Mouse (Mus musculus) stomach, embryonic 14.5 days (tissue): ENCODE measurements around the gene Txndc5. TPM values are rescaled to one million over a fixed set of nuclear protein-coding genes. Genes with fewer than 3 reads are reported as not detected.

Experiments
- ATAC-seq: fragments of 200-750 bp; cut with Nextera tagmentation; 2 replicates; pipeline ENCODE4 v1.8.0; 2017; ENCODE audit warnings: low read depth, moderate TSS enrichment; ENCODE audit not compliant: insufficient number of reproducible peaks, insufficient read depth, low FRiP score
- H3K27ac ChIP-seq: fragments of 300-500 bp; sonication (generic); 2 replicates; pipeline ENCODE4 v1.5.1; 2014; ENCODE audit warnings: mild to moderate bottlenecking, low read length, moderate library complexity, mixed read lengths
- H3K27me3 ChIP-seq: fragments of 300-500 bp; sonication (generic); 2 replicates; pipeline ENCODE4 v1.6.1; 2014; ENCODE audit warnings: low read length, control low read depth, mixed read lengths; ENCODE audit not compliant: control insufficient read depth, insufficient read depth
- H3K36me3 ChIP-seq: fragments of 300-500 bp; sonication (generic); 2 replicates; pipeline ENCODE4 v1.6.1; 2014; ENCODE audit warnings: mild to moderate bottlenecking, control low read depth, low read length, moderate library complexity, mixed read lengths; ENCODE audit not compliant: control insufficient read depth, insufficient read depth
- H3K4me1 ChIP-seq: fragments of 300-500 bp; sonication (generic); 2 replicates; pipeline ENCODE4 v1.6.1; 2014; ENCODE audit warnings: low read length, control low read depth, mixed read lengths; ENCODE audit not compliant: control insufficient read depth, insufficient read depth
- H3K4me2 ChIP-seq: fragments of 300-500 bp; sonication (generic); replicated peaks from 2 replicates; pipeline ENCODE4 v1.6.1; 2014; ENCODE audit warnings: low read depth, low read length, control low read depth
- H3K4me3 ChIP-seq: fragments of 300-500 bp; sonication (generic); 2 replicates; pipeline ENCODE4 v1.5.1; 2014; ENCODE audit warnings: low read depth, low read length, control low read depth
- H3K9ac ChIP-seq: fragments of 300-500 bp; sonication (generic); replicated peaks from 2 replicates; pipeline ENCODE4 v1.6.1; 2014; ENCODE audit warnings: low read depth, mild to moderate bottlenecking, control low read depth, low read length, moderate library complexity, mixed read lengths
- H3K9me3 ChIP-seq: fragments of 300-500 bp; sonication (generic); 2 replicates; pipeline ENCODE4 v1.6.1; 2016; ENCODE audit warnings: low read depth, low read length, control low read depth; ENCODE audit not compliant: control insufficient read depth
- WGBS: fragments of 180-500 bp; shearing (Covaris S2); extraction: QIAGEN DNeasy Blood & Tissue Kit; methylation state at CpG from one replicate; pipeline ENCODE4 v1.1.7; 2014; 5-methylcytosine and 5-hydroxymethylcytosine counted together
- polyA plus RNA-seq: library from polyadenylated mRNA; unstranded; fragments of >200 nt; fragmentation: Nextera tagmentation; extraction: Ambion mirVana; gene quantifications from 2 replicates; pipeline ENCODE4 v1.2.1, GENCODE M21; 2014

Gene Txndc5
- polyA plus RNA-seq, 1 experiment from 2014 or later = 237 TPM

DNA sequence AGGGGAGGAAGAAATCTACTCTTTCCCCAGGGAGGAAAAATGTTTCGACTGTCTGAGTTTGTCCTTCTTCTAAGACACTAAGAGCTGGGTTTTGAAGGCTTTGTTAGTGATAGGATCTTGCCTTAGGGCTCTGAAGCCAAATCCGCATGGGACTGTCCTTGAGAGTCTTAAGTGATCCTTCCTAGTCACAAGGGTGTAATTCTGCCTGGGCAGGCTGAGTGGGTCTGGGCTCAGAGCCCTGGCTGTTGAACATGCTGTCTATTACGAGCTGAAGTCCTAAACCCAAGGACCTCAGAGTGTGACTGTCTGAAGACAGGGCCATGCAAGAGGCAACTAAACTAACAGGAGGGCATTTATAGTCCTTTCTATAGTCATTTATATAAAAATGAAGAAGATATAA, 16.8 kb upstream of the Txndc5 start:
- no peak overlapping the region for H3K27ac ChIP-seq
- WGBS = 72% methylated on average over 3 of the region's 3 CpGs
- no peaks in the 10 kb centered on the region for H3K4me1 ChIP-seq
- H3K9me3 ChIP-seq = no peaks in the 10 kb centered on the region
- H3K27me3 ChIP-seq = no peaks in the 10 kb centered on the region
- no peak overlapping the region for H3K4me2 ChIP-seq
- no peak for ATAC-seq
- H3K9ac ChIP-seq = no peak overlapping the region
- H3K4me3 ChIP-seq = no peak overlapping the region
- H3K36me3 ChIP-seq = no peaks in the 10 kb centered on the region

DNA sequence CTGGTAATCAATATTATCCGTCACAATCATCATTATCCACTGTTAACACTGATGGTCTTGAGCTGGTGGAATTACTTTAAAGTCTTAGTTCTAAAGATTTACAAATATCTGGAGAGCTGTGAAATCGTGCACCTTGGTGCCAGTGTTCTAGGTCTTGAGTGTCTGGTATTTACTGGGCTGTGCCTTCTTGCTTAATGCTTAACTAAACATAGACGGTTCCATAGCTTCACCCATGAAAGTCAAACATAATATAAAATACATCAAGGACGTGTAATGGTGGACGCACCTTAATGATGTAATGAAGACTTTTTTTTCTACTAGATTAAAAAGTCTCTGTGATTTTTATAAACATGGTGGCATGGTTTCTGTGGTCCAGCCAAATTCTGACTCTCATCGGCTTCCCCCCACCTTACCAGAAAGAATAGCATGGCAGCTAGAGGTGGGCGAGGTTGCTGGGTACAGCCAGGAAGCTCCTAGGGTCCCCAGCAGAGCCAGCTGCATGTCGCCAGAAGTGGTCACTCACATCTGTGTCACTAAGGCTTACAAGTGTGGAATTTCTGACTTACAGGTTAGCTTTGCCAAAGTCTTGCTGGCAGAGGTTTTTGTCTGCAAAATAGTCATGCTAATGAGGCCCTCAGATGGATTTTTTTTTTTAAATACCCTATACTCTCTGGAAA, 16.3 kb upstream of the Txndc5 start:
- H3K9ac ChIP-seq = no peak overlapping the region
- no peaks in the 10 kb centered on the region for H3K27me3 ChIP-seq
- no peaks in the 10 kb centered on the region for H3K9me3 ChIP-seq
- no peaks in the 10 kb centered on the region for H3K4me1 ChIP-seq
- 76% methylated on average over 8 of the region's 8 CpGs for WGBS
- no peaks in the 10 kb centered on the region for H3K36me3 ChIP-seq
- no peak for ATAC-seq
- H3K27ac ChIP-seq = no peak overlapping the region
- H3K4me3 ChIP-seq = no peak overlapping the region
- H3K4me2 ChIP-seq = no peak overlapping the region

DNA sequence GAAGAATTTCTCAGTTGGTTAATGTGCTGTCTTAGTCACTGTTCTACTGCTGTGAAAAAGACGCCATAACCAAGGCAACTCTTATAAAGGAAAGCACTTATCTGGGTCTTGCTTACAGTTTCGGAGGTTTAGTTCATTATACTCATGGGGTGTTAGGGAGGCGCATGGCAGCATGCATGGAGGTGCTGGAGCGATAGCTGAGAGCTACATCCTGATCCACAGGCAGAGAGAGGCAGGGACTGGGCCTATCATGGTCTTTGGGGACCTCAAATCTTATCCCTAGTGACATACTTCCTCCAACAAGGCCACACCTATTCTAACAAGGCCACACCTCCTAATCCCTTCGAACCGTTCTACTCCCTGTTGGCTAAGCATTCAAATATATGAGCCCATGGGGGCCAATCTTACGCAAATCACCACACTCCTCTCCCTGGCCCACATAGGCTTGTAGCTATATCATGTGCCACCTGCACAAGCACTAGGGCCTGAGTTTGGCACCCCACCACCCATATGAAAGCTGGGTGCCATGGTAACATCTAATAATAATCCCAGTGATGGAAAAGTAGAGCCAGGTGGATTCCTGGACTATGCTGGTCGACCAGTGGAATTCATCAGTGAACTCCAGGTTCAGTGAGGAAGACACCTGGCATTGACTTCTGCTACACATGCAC, 15.0 kb upstream of the Txndc5 start:
- no peak for ATAC-seq
- Histone ChIP-seq H3K27me3 (no peaks in the 10 kb centered on the region), H3K9ac (no peak overlapping the region), H3K4me2 (no peak overlapping the region), H3K9me3 (no peaks in the 10 kb centered on the region), H3K36me3 (no peaks in the 10 kb centered on the region), H3K4me1 (no peaks in the 10 kb centered on the region), H3K4me3 (no peak overlapping the region), H3K27ac (no peak overlapping the region)
- 87% methylated on average over 8 of the region's 8 CpGs for WGBS

DNA sequence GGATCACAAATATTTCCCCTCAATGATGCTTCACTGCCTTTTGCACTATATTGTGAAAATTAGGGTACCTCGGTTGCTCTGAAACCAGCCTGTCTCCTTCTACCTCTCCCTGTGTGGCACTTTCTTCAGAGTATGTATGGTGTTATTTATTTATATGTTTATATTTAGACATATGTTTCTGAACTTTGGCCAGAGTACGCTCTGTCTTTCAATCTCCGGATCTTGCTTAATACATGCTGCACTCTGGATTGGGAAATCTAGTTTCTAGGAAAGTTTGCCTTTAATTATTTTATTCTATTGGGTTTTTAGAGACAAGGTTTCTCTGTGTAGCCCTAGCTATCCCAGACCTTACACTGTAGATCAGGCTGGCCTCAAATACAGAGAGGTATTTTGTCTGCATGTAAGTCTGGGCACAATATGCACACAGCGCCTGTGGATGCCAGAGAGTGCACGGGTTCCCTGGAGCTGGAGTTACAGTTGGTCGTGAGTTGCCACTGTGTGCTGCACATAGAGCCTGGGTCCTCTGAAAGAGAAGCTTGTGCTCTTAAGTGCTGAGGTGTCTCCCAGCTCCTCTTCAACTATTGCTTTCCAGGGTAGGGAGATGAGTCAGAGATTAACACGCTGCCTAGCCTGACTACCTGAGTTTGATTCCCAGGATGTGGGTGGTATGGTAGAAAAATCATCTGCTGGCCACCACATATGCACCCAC, 10.7 kb upstream of the Txndc5 start:
- H3K9me3 ChIP-seq = no peaks in the 10 kb centered on the region
- no peak overlapping the region for H3K4me3 ChIP-seq
- no peaks in the 10 kb centered on the region for H3K27me3 ChIP-seq
- H3K27ac ChIP-seq = no peak overlapping the region
- no peaks in the 10 kb centered on the region for H3K4me1 ChIP-seq
- H3K9ac ChIP-seq = no peak overlapping the region
- WGBS = 91% methylated on average over 7 of the region's 7 CpGs
- H3K4me2 ChIP-seq = no peak overlapping the region
- no peak for ATAC-seq
- no peaks in the 10 kb centered on the region for H3K36me3 ChIP-seq

DNA sequence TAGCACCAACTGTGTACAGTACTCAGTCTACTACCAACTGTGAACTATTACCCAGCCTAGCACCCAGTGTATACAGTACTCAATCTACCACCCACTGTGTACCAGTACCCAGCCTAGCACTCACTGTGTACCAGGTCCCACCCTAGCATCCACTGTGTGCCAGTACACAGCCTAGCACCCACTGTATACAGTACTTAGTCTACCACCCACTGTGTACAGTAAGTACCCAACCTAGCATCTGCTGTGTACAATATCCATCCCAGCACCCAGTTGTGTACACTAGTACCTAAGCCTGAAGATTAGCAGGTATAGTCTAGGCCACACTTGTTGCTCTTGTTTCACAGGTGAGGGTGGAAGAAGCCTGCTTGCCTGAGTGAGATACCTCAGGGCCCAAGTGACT, 8.9 kb upstream of the Txndc5 start:
- Histone ChIP-seq H3K4me2 (no peak overlapping the region), H3K4me3 (no peak overlapping the region), H3K4me1 (no peaks in the 10 kb centered on the region), H3K9ac (no peak overlapping the region), H3K27me3 (no peaks in the 10 kb centered on the region), H3K9me3 (no peaks in the 10 kb centered on the region), H3K27ac (no peak overlapping the region), H3K36me3 (no peaks in the 10 kb centered on the region)
- 0 out of 2 replicates have a peak, but pooled peaks have one; percentile 18 for ATAC-seq

DNA sequence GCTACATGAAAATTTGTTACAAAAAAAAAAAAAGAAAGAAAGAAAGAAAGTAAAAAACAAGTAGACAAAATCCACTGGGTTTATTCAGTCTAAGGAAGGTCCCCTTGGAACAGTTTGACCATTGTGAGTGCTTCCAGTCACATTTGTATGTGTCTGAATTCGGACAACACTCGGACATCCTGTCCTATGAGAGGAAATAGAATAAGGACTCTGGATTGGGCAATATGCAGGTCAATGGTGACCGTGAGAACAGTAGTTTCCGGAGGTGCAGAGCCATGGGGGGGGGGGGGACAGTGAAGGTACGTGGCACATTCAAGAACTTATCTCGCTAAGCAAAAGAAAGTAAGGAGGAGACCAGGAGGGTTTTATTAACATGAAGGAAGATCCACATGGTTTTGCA, 6.1 kb upstream of the Txndc5 start:
- no peak overlapping the region for H3K4me3 ChIP-seq
- H3K27ac ChIP-seq = no peak overlapping the region
- no peaks in the 10 kb centered on the region for H3K36me3 ChIP-seq
- H3K9me3 ChIP-seq = no peaks in the 10 kb centered on the region
- H3K4me2 ChIP-seq = no peak overlapping the region
- H3K4me1 ChIP-seq = no peaks in the 10 kb centered on the region
- WGBS = 78% methylated on average over 6 of the region's 6 CpGs
- no peaks in the 10 kb centered on the region for H3K27me3 ChIP-seq
- no peak for ATAC-seq
- no peak overlapping the region for H3K9ac ChIP-seq

DNA sequence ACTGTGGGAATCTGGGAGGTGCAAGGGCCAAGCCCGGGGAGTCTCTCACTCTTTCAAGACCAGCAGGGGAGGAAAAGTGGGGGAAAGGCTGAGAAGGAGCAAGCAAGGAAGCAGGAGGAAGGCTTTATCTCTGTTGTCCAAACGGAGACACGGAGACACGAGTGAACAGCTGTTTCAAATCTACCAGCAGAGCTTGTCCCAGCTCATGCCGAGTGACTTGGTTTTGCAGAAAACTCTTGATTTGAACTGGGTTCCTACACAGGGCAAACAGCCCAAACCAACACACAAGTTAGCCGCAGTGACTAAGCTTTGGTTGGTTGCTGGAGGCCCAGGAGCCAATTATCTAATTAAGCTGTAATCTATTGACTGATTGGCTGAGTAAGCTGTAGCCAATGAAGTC, 5.4 kb upstream of the Txndc5 start:
- no peak overlapping the region for H3K27ac ChIP-seq
- no peaks in the 10 kb centered on the region for H3K9me3 ChIP-seq
- no peak overlapping the region for H3K4me3 ChIP-seq
- no peaks in the 10 kb centered on the region for H3K27me3 ChIP-seq
- H3K9ac ChIP-seq = no peak overlapping the region
- 38% methylated on average over 6 of the region's 6 CpGs for WGBS
- no peak overlapping the region for H3K4me2 ChIP-seq
- H3K4me1 ChIP-seq = no peaks in the 10 kb centered on the region
- no peak for ATAC-seq
- H3K36me3 ChIP-seq = no peaks in the 10 kb centered on the region

DNA sequence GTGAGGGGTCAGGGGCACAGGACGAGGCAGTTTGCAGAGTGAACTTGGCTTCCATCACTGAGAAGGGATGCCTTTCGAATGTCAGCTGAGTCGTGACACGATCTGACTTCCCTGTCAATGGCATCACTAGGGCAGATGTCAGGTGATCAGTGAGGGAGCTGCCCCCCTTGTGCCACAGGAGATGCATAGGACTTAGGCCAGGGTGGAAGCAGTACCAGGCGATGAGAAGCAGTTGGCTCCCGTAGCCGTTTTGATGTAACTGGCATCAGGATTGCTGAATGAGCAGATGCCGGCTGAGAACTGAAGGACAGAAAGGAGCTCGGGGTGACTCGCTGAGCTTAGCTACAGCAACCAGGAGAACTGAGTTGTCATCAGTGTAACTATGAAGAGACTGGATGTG, 4.8 kb upstream of the Txndc5 start:
- no peak overlapping the region for H3K4me2 ChIP-seq
- 0 out of 2 replicates have a peak, but pooled peaks cover 4% of the 10 kb centered on the region for H3K4me1 ChIP-seq
- no peaks in the 10 kb centered on the region for H3K36me3 ChIP-seq
- H3K9me3 ChIP-seq = no peaks in the 10 kb centered on the region
- no peak overlapping the region for H3K4me3 ChIP-seq
- H3K9ac ChIP-seq = no peak overlapping the region
- no peaks in the 10 kb centered on the region for H3K27me3 ChIP-seq
- ATAC-seq = no peak
- no peak overlapping the region for H3K27ac ChIP-seq
- WGBS = 82% methylated on average over 10 of the region's 10 CpGs
